Mouse (Mus musculus): ENCODE measurements at regions not wholly inside any gene's neighbourhood (a gene's known extent, or its start where the extent isn't known, plus 50 kb on each side); places are given as distances from the start of the nearest gene placed in this dataset.
A peak's percentile ranks its signal among the peaks of the same experiment; 100 is the strongest.
"Not testable (repeated sequence)": the region's sequence is repeated elsewhere in the genome, so short reads cannot be mapped to it uniquely, and the experiment has no call there.

GRCm38 (mm10) chr1:14688041-14688440 lies 1405.1 kb downstream of the 4930444P10Rik start:
- DNase-seq: not testable (repeated sequence)

- no peak for DNase-seq
Observed at GRCm38 (mm10) chr1:14686172-14686571, 1407.0 kb downstream of the 4930444P10Rik start.

- no peak for DNase-seq
Observed at GRCm38 (mm10) chr1:14680443-14680842, 1412.7 kb downstream of the 4930444P10Rik start.

- no peak for DNase-seq
Observed at GRCm38 (mm10) chr1:14672393-14672999, 1420.6 kb downstream of the 4930444P10Rik start.

- no peak for DNase-seq
Observed at GRCm38 (mm10) chr1:14662706-14663312, 1430.3 kb downstream of the 4930444P10Rik start.

- DNase-seq: no peak
Observed at GRCm38 (mm10) chr1:14661854-14662253, 1431.3 kb downstream of the 4930444P10Rik start.

- no peak for DNase-seq
Observed at GRCm38 (mm10) chr1:14650346-14650745, 1442.8 kb downstream of the 4930444P10Rik start.

- DNase-seq: peak in 1 of 2 experiments; percentile 8
Observed at GRCm38 (mm10) chr1:14635642-14636263, 1457.4 kb downstream of the 4930444P10Rik start.

- DNase-seq: no peak
Observed at GRCm38 (mm10) chr1:14631994-14632393, 1461.1 kb downstream of the 4930444P10Rik start.

- DNase-seq: no peak
Observed at GRCm38 (mm10) chr1:14627204-14627603, 1465.9 kb downstream of the 4930444P10Rik start.

GRCm38 (mm10) chr1:14626685-14627084 lies 1466.4 kb downstream of the 4930444P10Rik start:
- DNase-seq: no peak

GRCm38 (mm10) chr1:14620922-14621430 lies 1472.1 kb downstream of the 4930444P10Rik start:
- no peak for DNase-seq

GRCm38 (mm10) chr1:14613232-14613894 lies 1479.8 kb downstream of the 4930444P10Rik start:
- DNase-seq: no peak

GRCm38 (mm10) chr1:14609054-14609453 lies 1484.1 kb downstream of the 4930444P10Rik start:
- no peak for DNase-seq

GRCm38 (mm10) chr1:14595961-14596360 lies 1497.2 kb downstream of the 4930444P10Rik start:
- no peak for DNase-seq

- DNase-seq: no peak
Observed at GRCm38 (mm10) chr1:14589905-14590304, 1503.2 kb downstream of the 4930444P10Rik start.

GRCm38 (mm10) chr1:14579376-14579775 lies 1513.7 kb downstream of the 4930444P10Rik start:
- DNase-seq: no peak

GRCm38 (mm10) chr1:14576263-14576662 lies 1516.9 kb downstream of the 4930444P10Rik start:
- DNase-seq: no peak

- DNase-seq: peak; percentile 3 to 15
Observed at GRCm38 (mm10) chr1:14570562-14570981, 1522.6 kb downstream of the 4930444P10Rik start.

GRCm38 (mm10) chr1:14570113-14570512 lies 1523.0 kb downstream of the 4930444P10Rik start:
- no peak for DNase-seq

- DNase-seq: no peak
Observed at GRCm38 (mm10) chr1:14567006-14567405, 1526.1 kb downstream of the 4930444P10Rik start.

GRCm38 (mm10) chr1:14566386-14566785 lies 1526.7 kb downstream of the 4930444P10Rik start:
- DNase-seq: no peak

Measured in adrenal gland, postnatal 36 days (tissue).